Mouse (Mus musculus): ENCODE measurements around the gene AY761184.
"Not testable (repeated sequence)": the region's sequence is repeated elsewhere in the genome, so short reads cannot be mapped to it uniquely, and the experiment has no call there.

The AY761184 gene

DNA sequence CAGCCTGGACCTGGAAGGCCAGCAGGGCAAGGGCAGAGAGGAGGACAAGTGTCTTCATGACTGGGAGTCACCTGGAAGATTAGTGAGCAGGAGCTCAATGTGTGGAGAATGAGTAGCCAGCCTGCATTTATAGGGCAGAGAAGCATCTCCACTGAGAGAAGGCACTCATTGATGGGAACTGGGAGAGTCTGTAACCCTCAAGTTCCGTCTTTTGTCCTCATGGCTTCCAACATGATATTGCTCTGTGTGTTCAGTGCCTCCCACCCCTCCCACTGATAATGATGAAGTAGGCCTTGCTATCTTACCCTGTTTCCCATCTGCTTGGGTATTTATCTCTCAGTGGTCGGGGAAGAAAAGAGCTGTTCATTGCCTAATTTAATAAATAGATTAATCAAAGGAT is at the start of gene AY761184:
Gene AY761184 (minus strand): TSS at position 101 of the 400 bp plus-strand sequence.
- DNase-seq: not testable (repeated sequence)

DNA sequence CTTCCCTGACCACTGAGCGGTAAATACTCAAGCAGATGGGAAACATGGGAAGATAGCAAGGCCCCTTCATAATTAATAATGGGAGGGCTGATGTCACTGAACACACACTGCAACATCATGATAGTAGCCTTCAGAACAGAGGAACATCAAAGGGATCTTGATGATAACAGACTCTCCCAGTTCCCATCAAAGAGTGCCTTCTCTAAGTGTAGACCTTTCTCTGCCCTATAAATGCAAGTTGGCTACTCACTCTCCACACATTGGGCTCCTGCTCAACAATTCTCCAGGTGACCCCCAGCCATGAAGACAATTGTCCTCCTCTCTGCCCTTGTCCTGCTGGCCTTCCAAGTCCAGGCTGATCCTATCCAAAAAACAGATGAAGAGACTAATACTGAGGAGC is 37.9 kb downstream of the AY761184 start, which contains the start of gene Defa34:
Gene Defa34 (plus strand): TSS at position 301 of the 400 bp plus-strand sequence.
- not testable (repeated sequence) for DNase-seq

DNA sequence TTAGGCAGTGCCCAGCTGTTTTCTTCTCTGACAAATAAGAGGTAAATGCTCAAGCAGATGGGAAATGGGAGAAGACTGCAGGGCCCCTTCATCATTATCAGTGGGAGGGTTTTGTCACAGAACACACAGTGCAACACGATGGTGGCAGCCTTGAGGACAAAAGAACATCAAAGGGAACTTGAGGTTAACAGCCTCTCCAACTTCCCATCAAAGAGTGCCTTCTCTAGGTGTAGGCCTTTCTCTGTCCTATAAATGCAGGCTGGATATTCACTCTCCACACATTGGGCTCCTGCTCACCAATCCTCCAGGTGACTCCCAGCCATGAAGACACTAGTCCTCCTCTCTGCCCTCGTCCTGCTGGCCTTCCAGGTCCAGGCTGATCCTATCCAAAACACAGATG is 48.0 kb downstream of the AY761184 start, which contains the start of gene Defa17:
Gene Defa17 (plus strand): TSS at position 301 of the 400 bp plus-strand sequence.
- DNase-seq: not testable (repeated sequence)
